Mouse (Mus musculus) small intestine, adult 10 weeks (tissue): Measurements from ENCODE around the gene Dpf1. TPM values are rescaled to one million over a fixed set of nuclear protein-coding genes. Genes with fewer than 3 reads are reported as not detected.

Experiments used
- polyA plus RNA-seq: library from polyadenylated mRNA; stranded (reverse); fragments of 350-450 nt; fragmentation: Illumina TruSeq; extraction: RNeasy Lipid Tissue Mini Kit (QIAGEN cat#74804); gene quantifications from one replicate; pipeline ENCODE4 v1.2.3, GENCODE M21; 2014; ENCODE audit warnings: low replicate concordance

Dpf1 gene
- not detected for polyA plus RNA-seq

DNA sequence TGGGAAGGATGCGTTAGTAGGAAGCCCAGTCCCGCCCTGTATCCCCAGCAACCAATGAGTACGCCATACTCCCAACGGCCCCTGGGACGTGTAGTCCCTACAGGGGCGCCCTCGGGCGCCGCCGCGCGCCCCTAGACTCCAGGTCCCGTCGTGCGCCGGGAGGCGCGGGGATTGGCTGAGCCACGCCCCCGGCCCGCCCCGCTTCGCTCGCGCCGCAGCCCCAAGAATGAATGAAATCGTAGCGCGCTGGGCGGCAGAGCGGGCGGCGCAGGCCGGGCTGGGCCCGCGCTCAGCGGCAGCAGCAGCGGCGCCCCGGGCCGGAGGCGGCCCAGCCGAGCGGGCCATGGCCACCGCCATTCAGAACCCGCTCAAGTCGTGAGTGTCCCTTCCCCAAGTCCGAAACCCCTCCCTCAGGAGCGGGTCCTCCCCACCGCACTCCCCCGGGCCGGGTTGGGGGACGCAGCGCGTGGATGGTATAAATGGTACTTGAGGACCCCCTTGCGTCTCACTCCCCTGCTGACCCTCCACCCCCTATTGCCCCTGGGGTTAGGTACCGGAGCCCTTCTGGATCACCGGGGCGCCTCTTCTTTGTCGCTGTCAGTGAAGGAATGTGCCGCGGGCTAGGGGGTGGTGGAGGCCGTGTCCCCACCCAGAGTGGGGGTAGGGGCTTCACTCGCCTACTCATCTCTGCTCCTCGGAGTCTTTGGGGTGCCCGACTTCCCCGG is at the start of gene Dpf1:
Gene Dpf1, plus strand, starts transcription at position 214 of the 725 bp plus-strand sequence.

DNA sequence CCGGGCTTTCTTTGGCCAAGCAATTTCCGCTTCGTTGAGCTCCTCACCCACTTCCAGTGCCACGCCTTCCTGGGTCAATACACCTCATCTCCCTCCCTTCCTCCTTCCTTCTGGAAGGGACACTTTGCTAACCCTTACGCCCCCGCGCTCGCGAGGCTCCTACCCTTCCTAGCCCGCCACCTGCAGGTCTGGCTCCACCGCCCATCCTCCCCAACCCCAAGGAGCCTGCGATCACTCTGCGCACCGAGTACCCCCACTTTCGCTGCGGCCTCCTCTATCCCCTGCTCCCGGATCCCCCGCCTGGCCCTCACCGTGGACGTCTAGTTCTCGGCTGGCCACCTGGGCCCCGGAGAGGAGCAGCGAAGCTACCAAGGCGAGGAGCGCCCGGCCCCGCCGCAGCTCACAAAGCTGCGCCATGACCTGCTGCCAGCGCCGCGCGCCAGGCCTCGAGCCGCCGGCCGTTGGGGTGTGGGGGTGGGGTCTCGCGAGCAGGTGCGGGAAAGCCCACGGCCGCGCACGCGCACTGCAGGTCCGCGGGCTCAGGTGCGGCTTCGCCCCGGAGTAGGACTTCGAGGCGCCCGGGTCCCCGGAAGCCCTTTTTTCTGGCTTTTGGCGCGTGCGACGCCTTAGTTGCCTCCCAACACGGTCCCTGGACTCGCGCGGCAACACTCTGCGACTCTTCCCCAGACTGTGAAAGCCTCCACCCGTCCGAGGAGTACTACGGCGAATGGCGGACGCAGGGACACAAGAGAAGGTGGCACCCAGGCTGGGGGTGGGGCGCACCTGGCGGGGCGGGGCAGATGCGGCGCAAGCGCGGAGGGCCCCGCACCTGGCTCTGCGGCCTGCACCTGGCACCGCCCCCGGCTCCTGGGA is 22.3 kb upstream of the Dpf1 start, which contains the start of gene Spint2:
Gene Spint2, minus strand, starts transcription at position 712 of the 873 bp plus-strand sequence.

GRCm38 (mm10) chr7:29288942-29289638 is 14.7 kb upstream of the Dpf1 start, which contains the start of gene Ppp1r14a:
Gene Ppp1r14a (plus strand): TSS chr7:29289308.

Other genes starting within 250 kb of the Dpf1 start
- gene Ryr1, start 178.8 kb upstream of the Dpf1 start, polyA plus RNA-seq: 0.04 TPM
- gene Rasgrp4, start 169.1 kb upstream of the Dpf1 start, polyA plus RNA-seq: 1.3 TPM
- 14.6 TPM for gene Fam98c, start 147.7 kb upstream of the Dpf1 start, polyA plus RNA-seq
- gene Ggn, start 133.7 kb upstream of the Dpf1 start, polyA plus RNA-seq: not detected
- gene Spred3, start 133.5 kb upstream of the Dpf1 start, polyA plus RNA-seq: 2.2 TPM
- gene Psmd8, start 123.2 kb upstream of the Dpf1 start, polyA plus RNA-seq: 40.1 TPM
- gene Catsperg1, start 89.9 kb upstream of the Dpf1 start, polyA plus RNA-seq: 0.41 TPM
- 8.2 TPM for gene Kcnk6, start 71.4 kb upstream of the Dpf1 start, polyA plus RNA-seq
- gene Yif1b, start 65.6 kb upstream of the Dpf1 start, polyA plus RNA-seq: not detected
- gene 2200002D01Rik, start 55.5 kb upstream of the Dpf1 start, polyA plus RNA-seq: 123 TPM
- gene Spint2, start 22.0 kb upstream of the Dpf1 start, polyA plus RNA-seq: 60.9 TPM
- not detected for gene Ppp1r14a, start 14.6 kb upstream of the Dpf1 start, polyA plus RNA-seq
- gene Sipa1l3, start 214.7 kb downstream of the Dpf1 start, polyA plus RNA-seq: 14.8 TPM